Mouse (Mus musculus): ENCODE results near the gene 1190002N15Rik. TPM values are rescaled to one million over a fixed set of nuclear protein-coding genes. Genes with fewer than 3 reads are reported as not detected.
A peak's percentile ranks its signal among the peaks of the same experiment; 100 is the strongest.

The 1190002N15Rik gene
- polyA plus RNA-seq, 1 experiment from 2014 or later, result 13.4 TPM

DNA sequence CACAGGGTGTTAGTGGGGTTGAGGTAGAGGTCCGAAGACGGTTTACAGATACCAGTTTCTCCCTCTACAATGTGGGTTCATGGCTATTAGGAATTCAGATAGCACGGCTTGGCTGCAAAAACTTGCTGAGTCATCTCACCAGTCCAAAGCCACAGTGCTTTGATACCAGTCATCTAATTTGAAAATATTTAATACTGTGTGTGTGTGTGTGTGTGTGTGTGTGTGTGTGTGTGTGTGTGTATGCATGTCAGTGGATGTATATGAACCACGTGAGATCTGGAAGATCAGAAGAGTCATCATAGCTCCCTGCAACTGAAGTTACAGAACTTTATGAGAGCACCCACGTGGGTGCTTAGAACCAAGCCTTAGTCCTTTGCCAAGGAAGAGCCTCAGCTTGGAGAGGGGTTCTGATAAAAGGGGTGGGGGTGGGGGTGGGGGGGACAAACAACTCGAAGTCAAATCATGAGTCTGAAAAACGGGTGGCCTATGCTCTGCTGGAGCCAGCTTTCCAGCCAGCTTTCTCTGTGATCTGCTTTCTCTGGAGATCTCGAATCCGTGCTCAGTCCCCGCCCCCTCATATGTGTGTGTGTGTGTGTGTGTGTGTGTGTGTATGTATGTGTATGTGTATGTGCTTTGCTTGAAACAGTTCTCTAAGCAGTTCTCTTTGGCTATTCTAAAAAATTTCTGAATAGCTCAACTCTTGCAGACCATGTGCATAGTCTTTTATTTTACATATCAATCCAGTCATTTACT, 2.6 kb upstream of the 1190002N15Rik start:
- Histone ChIP-seq H3K4me3 (no peak overlapping the region), H3K4me1 (peaks cover 9% of the 10 kb centered on the region; the same call in 1 of the 2 replicates), H3K27ac (no peak overlapping the region), H3K9me3 (no peaks in the 10 kb centered on the region), H3K27me3 (ENCODE audit: insufficient read depth, poor library complexity, severe bottlenecking) (no peaks in the 10 kb centered on the region), H3K36me3 (no peaks in the 10 kb centered on the region)
- DNase-seq (ENCODE audit: low spot score), result no peak
- 56% methylated on average over 10 of the region's 10 CpGs for WGBS

DNA sequence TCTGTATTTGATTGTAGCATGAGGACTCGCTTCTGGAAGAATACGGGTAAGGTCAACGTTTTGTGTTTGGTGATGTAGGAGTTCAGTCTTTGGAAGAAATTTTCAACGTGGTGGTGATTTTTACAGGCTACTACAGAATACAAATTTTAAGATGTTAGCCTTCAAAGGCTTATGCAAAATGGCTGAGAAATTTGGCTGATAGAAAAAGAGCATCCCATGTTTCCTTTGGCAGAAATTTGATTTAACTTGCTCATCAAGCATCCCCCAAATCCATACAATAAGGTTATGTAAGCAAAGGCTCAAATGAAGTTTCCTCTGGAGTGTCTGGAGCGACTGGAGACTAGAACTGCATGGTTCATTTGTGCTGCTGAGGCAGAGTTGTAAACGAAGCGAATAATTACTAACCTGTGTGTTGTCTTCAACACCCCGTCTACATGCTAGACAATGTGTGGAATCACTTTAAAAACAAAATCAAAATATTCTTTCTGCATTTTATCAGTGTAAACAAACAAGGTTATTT, 1.5 kb upstream of the 1190002N15Rik start:
- Histone ChIP-seq H3K27ac (peak overlapping the region; percentile 94; the same call in 1 of the 2 replicates), H3K9me3 (no peaks in the 10 kb centered on the region), H3K4me1 (peaks cover 9% of the 10 kb centered on the region; the same call in 1 of the 2 replicates), H3K27me3 (ENCODE audit: insufficient read depth, poor library complexity, severe bottlenecking) (no peaks in the 10 kb centered on the region), H3K36me3 (no peaks in the 10 kb centered on the region), H3K4me3 (peak overlapping the region; percentile 87)
- 51% methylated on average over 8 of the region's 8 CpGs for WGBS
- DNase-seq (ENCODE audit: low spot score), result no peak

DNA sequence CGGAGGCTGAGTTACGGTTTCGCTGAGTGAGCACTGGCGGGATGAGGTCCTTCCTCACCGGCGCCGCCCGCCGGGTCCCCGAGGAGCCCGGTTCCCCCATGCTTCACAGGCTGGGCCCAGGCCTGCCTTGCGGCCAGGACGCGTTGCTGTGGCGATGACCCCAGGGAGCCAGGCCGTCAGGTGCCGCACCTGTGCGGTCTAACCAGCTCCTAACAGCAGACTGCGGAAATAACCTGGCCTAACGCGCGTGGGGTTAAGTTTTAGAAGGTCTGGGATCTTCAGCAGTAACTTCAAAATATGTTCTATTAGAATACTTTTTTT, 902 bp upstream of the 1190002N15Rik start:
- under 1% methylated on average over 22 of the region's 22 CpGs for WGBS
- DNase-seq (ENCODE audit: low spot score), result no peak

DNA sequence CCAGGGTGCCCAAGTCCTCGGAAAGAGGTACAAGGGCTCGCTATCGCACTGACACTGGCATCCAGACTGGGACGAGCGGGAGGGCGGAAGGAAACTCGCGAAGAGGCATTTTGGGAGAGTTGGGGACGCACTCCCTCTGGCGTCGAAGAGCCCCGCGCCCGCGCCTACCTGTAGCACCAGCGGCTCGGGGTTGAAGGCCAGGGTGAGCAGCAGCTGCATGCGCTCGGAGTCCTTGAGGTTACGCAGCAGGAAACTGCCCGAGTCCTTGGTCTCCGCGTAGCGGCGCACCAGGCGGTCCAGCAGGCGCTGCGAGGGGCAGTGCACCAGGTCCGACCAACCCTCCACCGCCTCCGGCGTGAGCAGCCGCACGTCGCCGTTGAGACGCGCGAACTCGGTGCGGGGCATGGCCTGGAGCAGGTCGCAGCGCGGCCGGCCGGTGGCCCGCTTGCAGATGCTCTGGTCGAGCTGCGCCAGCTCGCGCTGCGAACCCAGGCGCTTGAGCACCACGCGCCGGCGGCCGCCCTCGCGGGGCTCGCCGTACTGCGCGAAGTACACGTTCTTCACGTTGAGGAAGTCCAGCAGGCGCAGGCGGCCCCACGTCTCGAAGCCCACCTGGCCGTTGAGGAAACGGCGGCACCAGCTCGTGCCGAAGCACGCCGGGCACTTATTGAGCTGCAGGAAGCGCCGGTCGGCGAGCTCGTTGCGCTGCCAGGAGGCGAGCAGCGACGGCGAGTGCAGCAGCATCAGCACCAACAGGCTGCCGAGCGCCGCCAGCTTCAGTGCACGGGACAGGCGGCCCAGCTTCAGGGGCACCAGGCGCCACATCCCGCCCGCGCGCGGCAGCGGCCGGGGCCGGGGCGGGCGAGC, 597 bp downstream of the 1190002N15Rik start:
- H3K36me3 ChIP-seq, result no peaks in the 10 kb centered on the region

More for the DNA sequence above, 902 bp upstream of the 1190002N15Rik start:
- Histone ChIP-seq H3K9me3 (no peaks in the 10 kb centered on the region), H3K27ac (peak overlapping the region; percentile 94), H3K36me3 (no peaks in the 10 kb centered on the region), H3K27me3 (ENCODE audit: insufficient read depth, poor library complexity, severe bottlenecking) (no peaks in the 10 kb centered on the region), H3K4me1 (peaks cover 13% of the 10 kb centered on the region; the same call in 1 of the 2 replicates), H3K4me3 (peak overlapping the region; percentile 87)

DNA sequence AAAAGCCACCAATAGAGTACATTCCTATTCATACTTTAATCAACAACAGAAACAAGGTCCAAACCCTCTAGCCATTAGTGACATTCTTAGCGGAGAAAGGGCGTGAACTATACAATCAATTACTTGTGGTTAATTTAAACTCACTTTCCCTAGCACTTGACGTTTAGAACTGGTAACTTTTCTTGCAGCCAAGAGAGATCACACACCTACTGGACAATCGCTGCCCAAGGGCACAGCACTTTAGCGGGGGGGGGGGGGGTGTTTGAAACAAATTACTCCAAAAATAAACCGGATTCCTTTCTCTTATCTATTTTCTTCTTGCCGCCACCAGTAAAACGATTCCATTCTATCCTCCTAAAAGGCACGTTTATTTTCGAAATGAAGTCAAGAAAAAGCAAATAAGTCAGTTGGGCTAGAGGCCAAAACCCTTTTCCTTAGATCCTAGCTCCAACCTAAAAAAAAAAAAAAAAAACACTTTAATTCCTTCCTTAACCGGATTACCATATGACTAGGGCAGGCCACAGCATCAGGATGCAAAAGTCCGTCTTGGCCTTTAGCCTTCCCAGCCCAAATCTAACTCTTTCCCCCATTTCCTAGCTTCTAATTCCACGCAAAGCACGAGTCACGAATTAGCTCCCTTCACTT, 1.5 kb downstream of the 1190002N15Rik start:
- H3K27me3 ChIP-seq (ENCODE audit: insufficient read depth, poor library complexity, severe bottlenecking), result no peaks in the 10 kb centered on the region
- H3K36me3 ChIP-seq, result no peaks in the 10 kb centered on the region
- peak overlapping the region; percentile 94 for H3K27ac ChIP-seq
- DNase-seq (ENCODE audit: low spot score), result no peak
- no peaks in the 10 kb centered on the region for H3K9me3 ChIP-seq
- H3K4me1 ChIP-seq, result peaks cover 23% of the 10 kb centered on the region
- peak overlapping the region; percentile 87 for H3K4me3 ChIP-seq
- under 1% methylated on average over 15 of the region's 15 CpGs for WGBS

More for the DNA sequence above, 597 bp downstream of the 1190002N15Rik start:
- H3K4me3 ChIP-seq, result peak overlapping the region; percentile 87
- H3K4me1 ChIP-seq, result peaks cover 14% of the 10 kb centered on the region; the same call in 1 of the 2 replicates
- no peaks in the 10 kb centered on the region for H3K27me3 ChIP-seq (ENCODE audit: insufficient read depth, poor library complexity, severe bottlenecking)
- peak overlapping the region; percentile 94 for H3K27ac ChIP-seq
- H3K9me3 ChIP-seq, result no peaks in the 10 kb centered on the region
- peak; percentile 90 for DNase-seq (ENCODE audit: low spot score)
- under 1% methylated on average over 100 of the region's 103 CpGs for WGBS

DNA sequence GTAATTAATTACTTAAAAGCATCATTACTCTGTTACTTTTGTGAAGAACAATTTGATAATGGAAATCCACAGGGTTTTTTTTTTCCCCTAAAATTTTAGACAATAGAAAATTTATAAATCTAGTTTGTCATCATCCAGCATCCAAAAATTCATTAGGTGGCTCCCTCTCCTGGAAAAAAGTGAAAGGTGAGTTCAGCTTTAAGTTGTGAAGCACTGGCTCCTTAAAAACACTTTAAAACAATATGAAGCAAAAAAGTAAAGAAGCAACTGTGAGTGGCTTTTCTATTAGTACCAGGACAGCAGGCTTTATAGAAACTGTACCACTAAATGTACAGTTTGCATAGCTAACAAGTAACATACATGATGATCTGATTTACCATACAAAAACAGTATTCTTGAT, 3.1 kb downstream of the 1190002N15Rik start:
- Histone ChIP-seq H3K27ac (no peak overlapping the region), H3K4me3 (peak overlapping the region; percentile 87), H3K27me3 (ENCODE audit: insufficient read depth, poor library complexity, severe bottlenecking) (no peaks in the 10 kb centered on the region), H3K9me3 (no peaks in the 10 kb centered on the region), H3K4me1 (peaks cover 28% of the 10 kb centered on the region), H3K36me3 (no peaks in the 10 kb centered on the region)
- no peak for DNase-seq (ENCODE audit: low spot score)

DNA sequence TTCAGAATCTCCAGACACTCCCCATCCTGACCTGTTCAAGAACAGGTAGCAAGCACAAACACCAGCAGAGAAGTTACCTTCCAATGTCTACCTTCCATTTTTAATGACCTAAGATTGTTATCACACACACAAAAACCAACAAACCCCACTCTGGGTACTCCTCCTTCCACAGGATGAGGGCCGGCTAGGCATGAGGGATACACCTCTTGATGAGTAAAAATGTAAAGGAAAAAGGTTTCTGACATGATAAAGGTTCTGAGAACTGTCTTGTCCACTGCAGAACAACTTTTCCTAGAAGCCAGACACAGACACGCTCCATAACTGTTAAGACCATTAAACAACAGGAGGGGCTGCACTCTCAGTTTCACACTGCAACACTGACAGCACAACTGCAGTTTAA, 3.7 kb downstream of the 1190002N15Rik start:
- H3K27ac ChIP-seq, result peak overlapping the region; percentile 47; the same call in 1 of the 2 replicates
- no peaks in the 10 kb centered on the region for H3K27me3 ChIP-seq (ENCODE audit: insufficient read depth, poor library complexity, severe bottlenecking)
- H3K36me3 ChIP-seq, result no peaks in the 10 kb centered on the region
- no peaks in the 10 kb centered on the region for H3K9me3 ChIP-seq
- no peak for DNase-seq (ENCODE audit: low spot score)
- WGBS, result 58% methylated on average over 2 of the region's 2 CpGs
- peak overlapping the region; percentile 87 for H3K4me3 ChIP-seq
- H3K4me1 ChIP-seq, result peaks cover 27% of the 10 kb centered on the region

DNA sequence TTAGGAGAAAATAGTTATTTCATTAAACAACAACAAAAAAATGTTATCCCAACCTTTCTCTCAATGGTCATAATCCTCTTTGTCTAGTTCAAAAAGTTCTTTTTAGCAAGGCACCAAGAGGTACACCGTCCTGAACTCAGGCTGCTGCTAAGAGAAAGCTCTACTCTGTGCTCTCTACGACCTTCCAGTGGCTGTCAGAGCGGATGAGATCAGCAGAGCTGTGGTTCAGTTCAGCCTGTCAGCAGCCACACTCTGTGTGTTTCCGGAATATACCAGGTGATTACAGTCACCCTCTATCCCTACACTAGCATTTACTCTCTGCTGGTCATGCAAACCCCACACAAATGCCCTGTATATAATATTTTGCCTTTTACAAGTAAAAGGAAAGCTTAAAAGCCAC, 4.2 kb downstream of the 1190002N15Rik start:
- Histone ChIP-seq H3K27me3 (ENCODE audit: insufficient read depth, poor library complexity, severe bottlenecking) (no peaks in the 10 kb centered on the region), H3K27ac (0 out of 2 replicates have a peak overlapping the region, but pooled peaks have one; percentile 47), H3K9me3 (no peaks in the 10 kb centered on the region), H3K36me3 (no peaks in the 10 kb centered on the region), H3K4me1 (peaks cover 29% of the 10 kb centered on the region), H3K4me3 (peak overlapping the region; percentile 87)
- DNase-seq (ENCODE audit: low spot score), result no peak
- 8% methylated on average over 4 of the region's 4 CpGs for WGBS

DNA sequence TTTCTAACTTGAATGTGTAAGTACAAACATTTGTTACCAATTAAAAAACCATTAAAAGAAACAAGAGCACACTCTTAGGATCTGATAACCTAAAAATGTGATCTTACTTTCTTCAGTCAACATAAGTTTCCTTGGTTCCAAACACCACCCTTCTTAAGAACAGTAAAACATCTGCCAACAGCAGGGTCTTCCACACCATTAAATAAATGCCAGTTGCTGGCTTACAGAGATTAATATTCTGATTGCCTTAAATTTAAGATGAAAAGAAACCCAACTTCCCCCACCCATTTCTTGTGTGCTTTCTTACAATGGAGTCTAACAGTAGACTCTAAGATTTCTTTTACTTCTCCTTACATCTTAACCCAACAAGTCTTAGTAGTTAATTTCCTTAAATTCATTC, 7.9 kb downstream of the 1190002N15Rik start:
- no peaks in the 10 kb centered on the region for H3K9me3 ChIP-seq
- no peak overlapping the region for H3K27ac ChIP-seq
- no peaks in the 10 kb centered on the region for H3K36me3 ChIP-seq
- H3K4me3 ChIP-seq, result no peak overlapping the region
- DNase-seq (ENCODE audit: low spot score), result no peak
- peaks cover 32% of the 10 kb centered on the region for H3K4me1 ChIP-seq
- H3K27me3 ChIP-seq (ENCODE audit: insufficient read depth, poor library complexity, severe bottlenecking), result no peaks in the 10 kb centered on the region

DNA sequence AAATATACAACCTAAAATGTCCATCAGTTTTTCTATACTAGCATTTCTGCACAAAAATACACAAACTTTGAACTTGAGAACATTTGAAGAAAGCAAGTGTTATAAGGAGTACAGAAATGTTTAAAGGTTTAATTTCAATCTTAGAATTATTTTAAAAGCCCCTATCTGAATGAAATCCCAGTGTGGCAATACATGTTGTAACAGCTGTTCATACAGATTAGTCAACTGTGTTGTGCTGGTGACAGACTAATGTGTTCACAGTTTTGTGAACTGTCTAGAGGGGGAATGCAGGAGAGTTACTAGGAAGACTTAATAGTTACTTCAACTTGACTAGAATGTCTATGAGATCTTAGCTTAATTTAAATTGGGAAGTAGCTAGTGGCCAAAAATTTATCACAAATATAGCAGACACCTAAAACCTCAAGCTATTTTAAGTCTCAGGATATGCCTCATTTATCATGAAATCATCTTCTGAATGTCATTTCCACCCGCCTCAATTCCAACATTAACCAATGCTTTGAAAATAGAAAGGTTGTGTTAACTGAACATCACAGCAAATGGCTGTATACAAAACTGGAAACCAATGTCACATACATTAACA, 8.6 kb downstream of the 1190002N15Rik start:
- 71% methylated on average over 1 of the region's 1 CpGs for WGBS
- no peaks in the 10 kb centered on the region for H3K9me3 ChIP-seq
- no peaks in the 10 kb centered on the region for H3K27me3 ChIP-seq (ENCODE audit: insufficient read depth, poor library complexity, severe bottlenecking)
- H3K4me3 ChIP-seq, result no peak overlapping the region
- no peaks in the 10 kb centered on the region for H3K36me3 ChIP-seq
- no peak overlapping the region for H3K27ac ChIP-seq
- no peak for DNase-seq (ENCODE audit: low spot score)
- peaks cover 33% of the 10 kb centered on the region for H3K4me1 ChIP-seq

DNA sequence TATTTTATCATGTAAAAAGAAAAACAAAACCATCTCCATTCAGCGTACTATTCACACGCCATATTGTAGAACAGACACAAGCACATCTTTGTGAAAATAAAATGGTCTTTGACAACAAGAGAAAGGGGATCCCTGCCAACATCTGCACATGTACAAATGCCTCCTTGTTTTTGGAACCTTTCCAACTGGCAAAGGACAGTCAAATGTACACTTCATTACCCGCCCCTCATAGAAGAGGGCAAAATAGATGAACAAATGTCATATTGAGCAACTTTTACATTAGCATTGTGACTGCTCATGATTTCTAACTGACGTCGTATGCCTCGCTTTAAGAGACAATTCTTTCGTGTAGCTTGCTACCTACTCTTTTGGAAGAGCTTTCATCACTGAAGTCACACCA, 11.4 kb downstream of the 1190002N15Rik start:
- Histone ChIP-seq H3K9me3 (no peaks in the 10 kb centered on the region), H3K4me3 (no peak overlapping the region), H3K27ac (no peak overlapping the region), H3K36me3 (peaks cover 5% of the 10 kb centered on the region; the same call in 1 of the 2 replicates), H3K27me3 (ENCODE audit: insufficient read depth, poor library complexity, severe bottlenecking) (no peaks in the 10 kb centered on the region), H3K4me1 (peaks cover 22% of the 10 kb centered on the region; the same call in 1 of the 2 replicates)
- 85% methylated on average over 7 of the region's 7 CpGs for WGBS
- DNase-seq (ENCODE audit: low spot score), result no peak

DNA sequence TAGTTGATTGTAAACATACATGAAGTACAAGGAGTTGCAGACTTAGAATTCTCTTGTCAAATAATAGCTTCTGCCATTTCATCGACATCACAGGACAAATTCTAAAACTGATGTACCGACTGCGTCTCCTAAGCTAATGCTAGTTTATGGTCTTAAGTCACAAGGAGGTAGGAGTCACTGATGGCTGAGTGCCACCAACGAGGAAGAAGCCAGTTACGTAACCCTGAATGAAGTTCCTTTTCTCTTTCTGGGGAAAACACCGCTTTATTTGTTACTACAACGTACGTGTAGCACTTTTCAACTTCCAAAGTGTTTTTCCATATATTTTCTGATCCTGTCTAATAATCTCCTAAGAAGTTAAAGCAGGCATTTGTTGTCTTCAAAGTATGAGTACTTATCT, 25.6 kb downstream of the 1190002N15Rik start:
- Histone ChIP-seq H3K4me1 (peaks cover 6% of the 10 kb centered on the region; the same call in 1 of the 2 replicates), H3K27ac (no peak overlapping the region), H3K4me3 (no peak overlapping the region), H3K36me3 (no peaks in the 10 kb centered on the region), H3K27me3 (ENCODE audit: insufficient read depth, poor library complexity, severe bottlenecking) (no peaks in the 10 kb centered on the region), H3K9me3 (no peaks in the 10 kb centered on the region)
- no peak for DNase-seq (ENCODE audit: low spot score)
- WGBS, result 88% methylated on average over 8 of the region's 8 CpGs
